Mouse (Mus musculus): ENCODE measurements around the gene Ogdh. TPM values are rescaled to one million over a fixed set of nuclear protein-coding genes. Genes with fewer than 3 reads are reported as not detected.
"Not testable (repeated sequence)": the region's sequence is repeated elsewhere in the genome, so short reads cannot be mapped to it uniquely, and the experiment has no call there.

Gene Ogdh
- 59.1 and 89.5 TPM in 2 replicates for polyA plus RNA-seq (2012; rRNA removed)

DNA sequence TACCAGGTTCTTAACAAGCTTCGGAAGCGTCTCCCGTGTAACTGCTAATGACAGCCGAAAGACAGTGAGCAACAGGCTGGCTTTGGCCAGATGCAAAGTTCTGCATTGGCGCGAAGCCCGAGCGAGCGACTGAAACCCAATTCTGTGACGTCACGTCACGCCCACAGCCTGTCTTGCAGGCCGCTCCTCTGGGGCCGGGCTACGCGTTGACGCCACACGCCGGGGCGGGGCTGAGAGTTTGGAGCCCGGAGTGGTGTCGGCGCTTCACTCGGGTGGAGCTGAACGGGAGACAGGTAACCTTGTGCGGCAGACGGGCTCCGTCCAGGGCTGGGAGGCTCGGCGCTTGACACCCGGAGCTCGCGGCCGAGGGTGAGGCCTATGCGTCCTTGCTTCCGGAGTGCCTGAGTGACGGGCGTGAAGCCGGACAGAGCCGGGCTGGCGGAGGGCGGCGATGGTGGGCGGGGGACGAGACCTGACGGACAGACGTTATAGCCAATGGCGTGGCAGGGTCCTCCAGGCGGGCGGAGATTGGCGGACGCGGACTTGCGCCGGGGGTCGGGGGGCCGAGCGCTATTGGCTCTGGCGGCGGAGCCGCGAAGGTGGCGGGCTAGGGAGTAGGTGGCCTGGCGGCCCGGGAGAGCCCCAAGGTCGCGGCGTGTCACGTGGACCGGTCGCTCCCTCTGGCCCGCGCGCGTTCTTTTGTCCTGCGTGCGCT lies at the start of gene Ogdh:
Ogdh (plus strand) TSS at position 233 of the 715 bp plus-strand sequence.
- peak; percentile 99 for DNase-seq (ENCODE audit: low read depth)
- TF ChIP-seq CTCF (IDR thresholded peaks at IDR 0.05; ENCODE audit: borderline replicate concordance, extremely low read depth, insufficient read depth, insufficient read length): no peak
- peak; percentile 72 for TF ChIP-seq POLR2A (IDR thresholded peaks at IDR 0.05; ENCODE audit: borderline replicate concordance, extremely low read depth, insufficient read depth, insufficient read length, poor library complexity, severe bottlenecking)

GRCm38 (mm10) chr11:6244707-6245106 lies 46.7 kb upstream of the Ogdh start:
- no peak for TF ChIP-seq CTCF (IDR thresholded peaks at IDR 0.05; ENCODE audit: borderline replicate concordance, extremely low read depth, insufficient read depth, insufficient read length)
- no peak for TF ChIP-seq POLR2A (IDR thresholded peaks at IDR 0.05; ENCODE audit: borderline replicate concordance, extremely low read depth, insufficient read depth, insufficient read length, poor library complexity, severe bottlenecking)

DNA sequence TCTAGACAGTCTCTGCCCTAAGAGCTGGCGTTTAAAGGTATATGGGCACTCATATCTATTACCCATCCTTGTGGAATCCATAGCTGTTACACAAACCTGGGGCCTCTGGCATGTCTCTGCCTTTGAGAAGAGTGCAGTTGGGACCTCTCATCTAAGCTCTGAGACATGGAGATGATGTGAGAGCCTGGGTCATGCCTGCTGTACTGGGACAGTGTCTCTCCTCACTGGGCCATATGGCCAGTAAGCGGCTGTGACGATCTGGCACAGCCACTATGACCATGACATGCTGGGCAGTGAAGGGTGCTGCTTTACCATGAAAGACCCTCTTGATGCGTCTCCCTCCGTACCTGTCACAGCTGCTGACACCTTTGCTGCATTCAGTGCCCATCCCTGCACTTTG lies 39.2 kb upstream of the Ogdh start:
- TF ChIP-seq CTCF (IDR thresholded peaks at IDR 0.05; ENCODE audit: borderline replicate concordance, extremely low read depth, insufficient read depth, insufficient read length) (no peak), POLR2A (IDR thresholded peaks at IDR 0.05; ENCODE audit: borderline replicate concordance, extremely low read depth, insufficient read depth, insufficient read length, poor library complexity, severe bottlenecking) (no peak)
- no peak for DNase-seq (ENCODE audit: low read depth)

More at GRCm38 (mm10) chr11:6244707-6245106, 46.7 kb upstream of the Ogdh start:
- no peak for DNase-seq (ENCODE audit: low read depth)

- TF ChIP-seq POLR2A (IDR thresholded peaks at IDR 0.05; ENCODE audit: borderline replicate concordance, extremely low read depth, insufficient read depth, insufficient read length, poor library complexity, severe bottlenecking) (no peak), CTCF (IDR thresholded peaks at IDR 0.05; ENCODE audit: borderline replicate concordance, extremely low read depth, insufficient read depth, insufficient read length) (no peak)
- DNase-seq (ENCODE audit: low read depth): no peak
Observed at GRCm38 (mm10) chr11:6252824-6253223, 38.6 kb upstream of the Ogdh start.

DNA sequence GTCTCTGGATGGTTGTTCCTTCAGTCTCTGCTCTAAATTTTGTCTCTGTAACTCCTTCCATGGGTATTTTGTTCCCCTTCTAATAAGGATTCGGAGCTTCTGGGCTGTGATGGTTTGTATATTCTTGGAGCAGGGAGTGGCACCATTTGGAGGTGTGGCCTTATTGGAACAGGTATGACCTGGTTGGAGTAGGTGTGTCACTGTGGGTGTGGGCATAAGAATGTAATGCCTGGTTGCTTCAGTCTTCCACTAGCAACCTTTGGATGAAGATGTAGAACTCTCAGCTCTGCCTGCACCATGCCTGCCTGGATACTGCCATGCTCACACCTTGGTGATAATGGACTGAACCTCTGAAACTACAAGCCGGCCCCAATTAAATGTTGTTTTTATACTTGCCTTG lies 36.8 kb upstream of the Ogdh start:
- DNase-seq (ENCODE audit: low read depth): not testable (repeated sequence)

DNA sequence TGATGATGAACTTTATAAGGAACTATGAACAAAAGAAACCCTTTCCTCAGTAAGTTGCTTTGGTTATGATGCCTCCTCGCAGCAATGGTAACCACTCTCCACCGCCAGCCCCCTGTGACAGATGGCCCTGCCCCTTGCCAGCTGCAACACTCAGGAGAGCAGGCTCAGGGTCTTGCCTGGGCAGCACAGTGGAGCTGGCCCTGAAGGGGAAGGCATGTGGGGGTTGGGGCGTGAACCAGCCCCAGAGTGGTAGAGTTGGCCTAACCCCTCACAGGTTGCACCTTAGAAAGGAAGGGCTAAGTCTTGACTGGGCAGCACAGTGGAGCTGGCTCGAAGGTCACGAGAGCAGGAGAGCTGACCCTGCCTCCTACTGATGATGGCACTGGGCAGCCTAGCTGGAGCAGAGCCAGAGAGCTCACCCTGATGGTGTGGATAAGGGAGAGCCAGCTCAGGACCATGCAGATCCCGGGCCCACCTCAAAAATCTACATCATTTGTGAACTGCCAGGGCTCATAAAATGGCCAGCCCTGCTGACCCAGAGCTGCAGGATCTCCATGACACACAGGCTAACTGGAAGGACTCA lies 34.9 kb upstream of the Ogdh start:
- no peak for TF ChIP-seq CTCF (IDR thresholded peaks at IDR 0.05; ENCODE audit: borderline replicate concordance, extremely low read depth, insufficient read depth, insufficient read length)
- no peak for TF ChIP-seq POLR2A (IDR thresholded peaks at IDR 0.05; ENCODE audit: borderline replicate concordance, extremely low read depth, insufficient read depth, insufficient read length, poor library complexity, severe bottlenecking)
- no peak for DNase-seq (ENCODE audit: low read depth)

DNA sequence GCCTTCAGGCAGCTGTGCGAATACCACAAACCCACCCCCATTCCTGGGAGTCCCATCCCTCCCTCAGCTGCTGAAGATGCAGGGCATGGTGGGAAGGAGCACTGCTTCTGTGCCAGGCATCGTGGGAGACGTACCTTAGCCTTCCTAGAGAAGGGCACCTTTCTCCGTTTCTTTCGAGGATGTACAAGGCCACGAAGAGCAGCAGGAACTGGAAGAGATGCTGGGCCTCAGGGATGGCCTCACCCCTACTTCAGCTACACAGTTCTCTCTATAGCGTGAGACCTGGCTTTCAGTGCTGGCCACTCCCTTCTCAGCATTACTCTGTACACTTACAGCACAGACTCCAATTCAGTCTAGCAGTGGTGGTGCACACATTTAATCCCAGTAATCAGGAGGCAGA lies 32.0 kb upstream of the Ogdh start:
- TF ChIP-seq POLR2A (IDR thresholded peaks at IDR 0.05; ENCODE audit: borderline replicate concordance, extremely low read depth, insufficient read depth, insufficient read length, poor library complexity, severe bottlenecking) (no peak), CTCF (IDR thresholded peaks at IDR 0.05; ENCODE audit: borderline replicate concordance, extremely low read depth, insufficient read depth, insufficient read length) (no peak)
- DNase-seq (ENCODE audit: low read depth): no peak

DNA sequence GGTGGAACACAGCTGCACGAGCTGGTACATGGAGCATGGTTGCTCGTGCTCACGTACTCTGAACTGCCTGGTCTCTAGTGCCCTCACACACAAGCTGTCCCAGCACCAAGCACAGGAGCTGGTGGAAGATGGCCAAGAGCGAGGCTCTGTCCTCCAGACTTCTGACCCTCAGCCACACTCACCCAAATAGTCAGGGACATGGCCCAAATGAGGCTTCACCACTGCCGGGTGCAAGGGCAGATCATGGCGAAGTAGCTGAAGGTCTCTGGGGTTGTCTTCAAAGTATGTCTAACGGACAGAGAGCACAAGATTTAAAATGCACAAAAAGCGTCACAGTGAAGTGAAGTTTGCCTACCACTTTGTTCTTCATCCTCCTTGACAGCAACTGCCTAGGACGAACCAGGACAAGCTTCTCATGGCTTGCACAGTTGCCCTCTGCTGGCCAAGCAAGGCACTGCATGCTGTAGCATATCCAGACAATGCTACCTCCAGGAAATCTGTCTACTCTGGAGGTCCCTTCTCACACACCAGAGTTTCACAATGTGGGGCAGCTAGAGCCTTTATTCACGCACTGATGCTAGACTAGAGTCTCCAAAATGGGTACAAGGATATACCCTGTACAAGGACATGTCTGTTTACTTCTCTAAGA lies 29.9 kb upstream of the Ogdh start:
- TF ChIP-seq POLR2A (IDR thresholded peaks at IDR 0.05; ENCODE audit: borderline replicate concordance, extremely low read depth, insufficient read depth, insufficient read length, poor library complexity, severe bottlenecking) (no peak), CTCF (IDR thresholded peaks at IDR 0.05; ENCODE audit: borderline replicate concordance, extremely low read depth, insufficient read depth, insufficient read length) (peak; percentile 97)

DNA sequence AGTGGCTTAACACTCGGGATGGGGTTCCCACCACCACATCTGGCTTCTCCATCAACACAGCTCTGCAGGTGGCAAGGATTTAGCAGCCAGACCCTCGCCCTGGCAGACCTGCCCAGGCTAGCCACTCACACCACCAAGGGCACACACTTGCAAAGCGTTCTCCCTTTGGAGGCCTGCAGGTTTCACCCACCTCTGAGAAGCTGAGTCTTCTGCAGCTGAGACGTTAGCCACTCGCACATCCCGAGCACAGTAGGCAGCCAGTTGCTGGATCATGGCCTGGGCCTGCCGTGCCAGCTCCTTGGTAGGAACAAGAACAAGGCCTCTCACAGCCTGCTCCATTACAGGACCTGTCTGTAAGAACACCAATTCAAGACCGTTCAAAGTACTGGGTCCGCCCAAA lies 24.8 kb upstream of the Ogdh start:
- TF ChIP-seq CTCF (IDR thresholded peaks at IDR 0.05; ENCODE audit: borderline replicate concordance, extremely low read depth, insufficient read depth, insufficient read length): no peak
- no peak for TF ChIP-seq POLR2A (IDR thresholded peaks at IDR 0.05; ENCODE audit: borderline replicate concordance, extremely low read depth, insufficient read depth, insufficient read length, poor library complexity, severe bottlenecking)
- DNase-seq (ENCODE audit: low read depth): no peak

More for the DNA sequence above, 29.9 kb upstream of the Ogdh start:
- DNase-seq (ENCODE audit: low read depth): peak; percentile 86

- peak; percentile 64; the same call in 1 of the 2 replicates for TF ChIP-seq POLR2A (IDR thresholded peaks at IDR 0.05; ENCODE audit: borderline replicate concordance, extremely low read depth, insufficient read depth, insufficient read length, poor library complexity, severe bottlenecking)
- TF ChIP-seq CTCF (IDR thresholded peaks at IDR 0.05; ENCODE audit: borderline replicate concordance, extremely low read depth, insufficient read depth, insufficient read length): no peak
- peak; percentile 98 for DNase-seq (ENCODE audit: low read depth)
Observed at GRCm38 (mm10) chr11:6267320-6268254, 23.8 kb upstream of the Ogdh start, which contains the start of gene Ddx56. TSS of gene Ddx56 (minus strand) at chr11:6267772.

DNA sequence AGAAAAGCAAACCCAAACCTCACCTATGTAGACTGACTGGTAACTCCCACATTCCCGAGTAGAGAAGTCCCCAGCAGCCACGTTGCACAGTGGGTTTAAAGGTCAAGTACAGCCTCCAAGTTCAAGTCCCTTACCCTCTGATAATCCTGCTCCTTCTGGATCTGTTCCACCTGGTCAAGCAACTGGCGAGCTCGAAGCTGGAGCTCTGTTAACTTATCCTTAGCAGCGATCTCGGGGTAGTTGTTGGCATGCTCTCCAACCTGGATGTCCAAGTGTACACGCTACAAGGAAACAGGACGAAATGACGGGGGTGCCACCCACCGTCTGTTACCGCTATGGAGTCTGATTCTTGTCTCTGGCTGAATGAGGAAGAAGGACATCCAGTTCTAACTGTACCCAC lies 17.8 kb upstream of the Ogdh start:
- DNase-seq (ENCODE audit: low read depth): no peak
- TF ChIP-seq POLR2A (IDR thresholded peaks at IDR 0.05; ENCODE audit: borderline replicate concordance, extremely low read depth, insufficient read depth, insufficient read length, poor library complexity, severe bottlenecking): no peak
- TF ChIP-seq CTCF (IDR thresholded peaks at IDR 0.05; ENCODE audit: borderline replicate concordance, extremely low read depth, insufficient read depth, insufficient read length): no peak

Data from brain, embryonic 14.5 days (tissue).